Mouse (Mus musculus) testis, adult 10 weeks (tissue): ENCODE measurements around the gene Rbl2. TPM values are rescaled to one million over a fixed set of nuclear protein-coding genes. Genes with fewer than 3 reads are reported as not detected.

Experiments used
- polyA plus RNA-seq: library from polyadenylated mRNA; stranded (reverse); fragments of 350-450 nt; fragmentation: Illumina TruSeq; extraction: RNeasy Lipid Tissue Mini Kit (QIAGEN cat#74804); gene quantifications from one replicate; pipeline ENCODE4 v1.2.3, GENCODE M21; 2014; ENCODE audit warnings: low read depth, low replicate concordance

The Rbl2 gene
- 164 TPM for polyA plus RNA-seq

GRCm38 (mm10) chr8:91069834-91070233 is at the start of gene Rbl2:
TSS of gene Rbl2 (plus strand) at chr8:91070057.

Other genes with a start within 250 kb of the Rbl2 start
- gene Chd9, start 241.7 kb upstream of the Rbl2 start, polyA plus RNA-seq = 46.9 TPM
- 63.1 TPM for gene Aktip, start 129.9 kb downstream of the Rbl2 start, polyA plus RNA-seq
- gene Rpgrip1l, start 243.2 kb downstream of the Rbl2 start, polyA plus RNA-seq = 52.7 TPM
- 44.9 TPM for gene Fto, start 243.5 kb downstream of the Rbl2 start, polyA plus RNA-seq